Mouse (Mus musculus): ENCODE measurements around the gene Gm12355.

GRCm38 (mm10) chr11:98628706-98629105, 3.2 kb upstream of the Gm12355 start:
- TF ChIP-seq POLR2A (IDR thresholded peaks at IDR 0.05; ENCODE audit: low read depth, low read length), result no peak
- no peak for TF ChIP-seq CTCF (IDR thresholded peaks at IDR 0.05; ENCODE audit: extremely low read depth, insufficient read depth, insufficient read length, insufficient replicate concordance)

All from spleen, adult 2 months (tissue).